Mouse (Mus musculus): ENCODE data around the gene 1700013G24Rik. TPM values are rescaled to one million over a fixed set of nuclear protein-coding genes. Genes with fewer than 3 reads are reported as not detected.

The 1700013G24Rik gene
- polyA plus RNA-seq (2012): not detected in 2 replicates

GRCm38 (mm10) chr4:137453234-137453767 is at the start of gene 1700013G24Rik:
Gene 1700013G24Rik (plus strand): TSS chr4:137453284.

DNA sequence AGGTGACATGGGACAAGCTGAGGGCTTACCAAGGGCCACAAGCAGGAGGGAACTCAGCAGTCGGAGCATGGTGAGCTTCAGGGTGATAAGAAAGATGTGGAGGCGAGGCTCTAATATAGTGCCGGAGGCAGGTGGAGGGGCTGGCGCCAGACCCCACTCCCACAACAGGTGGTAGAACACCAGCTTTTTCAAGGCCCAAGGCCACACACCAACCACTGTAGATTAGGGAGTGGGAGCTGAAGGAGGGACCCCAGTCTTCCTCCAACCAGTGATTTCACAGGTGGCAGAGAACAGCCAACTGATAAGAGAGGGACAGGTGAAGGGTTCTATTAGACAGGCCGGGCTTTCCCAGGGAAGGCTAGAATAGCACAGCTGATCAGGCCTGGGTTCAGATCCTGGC is 43.4 kb upstream of the 1700013G24Rik start, which contains the start of gene Cela3a:
TSS of gene Cela3a (minus strand) at position 101 of the 400 bp plus-strand sequence.

GRCm38 (mm10) chr4:137430502-137430901 is 22.6 kb upstream of the 1700013G24Rik start, which contains the start of gene Cela3b:
Gene Cela3b (minus strand): TSS chr4:137430540.

DNA sequence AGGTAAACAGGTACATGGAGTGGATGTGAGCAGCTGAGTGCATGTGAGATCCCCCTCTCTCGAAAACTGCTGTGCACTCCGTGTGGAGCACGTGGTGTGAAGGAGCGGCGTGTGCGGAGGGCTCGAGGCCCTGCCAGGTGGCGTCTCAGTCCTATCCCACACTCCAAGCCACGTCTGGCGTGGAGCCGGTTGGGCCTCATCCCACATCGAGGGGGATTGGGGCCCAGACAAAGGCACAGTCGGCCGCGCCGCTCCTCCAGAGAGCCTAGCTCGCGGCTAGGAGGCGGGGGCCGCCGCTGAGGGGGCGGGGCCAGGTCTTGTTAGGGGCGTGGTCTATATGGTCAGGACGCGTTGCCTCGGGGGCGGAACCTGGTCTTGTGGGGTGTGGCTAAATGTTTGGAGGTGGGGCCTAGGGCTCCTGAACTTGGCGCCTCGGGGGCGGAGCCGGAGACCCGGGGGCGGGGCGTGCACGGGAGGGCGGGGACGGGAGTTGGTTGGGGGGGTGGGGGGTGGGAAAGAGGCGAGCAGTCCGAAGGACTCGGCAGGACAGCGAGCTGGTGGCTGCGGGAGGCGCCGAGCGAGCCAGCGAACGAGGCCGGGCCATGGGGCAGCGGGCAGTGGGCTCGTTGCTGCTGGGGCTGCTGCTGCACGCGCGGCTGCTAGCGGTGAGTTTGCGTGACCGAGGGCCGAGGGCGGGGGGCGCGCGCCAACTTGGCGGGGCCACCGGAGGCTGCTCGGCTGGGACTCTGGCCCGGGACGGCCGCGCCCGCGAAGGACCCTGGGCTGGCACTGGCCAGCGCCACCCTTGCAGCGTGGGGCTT is 15.4 kb downstream of the 1700013G24Rik start, which contains the start of gene Hspg2:
TSS of gene Hspg2 (plus strand) at position 510 of the 821 bp plus-strand sequence.

Other genes with a start within 250 kb of the 1700013G24Rik start
- gene Wnt4, start 175.8 kb upstream of the 1700013G24Rik start, polyA plus RNA-seq (2012): not detected in 2 replicates
- gene Cdc42, start 95.6 kb upstream of the 1700013G24Rik start, polyA plus RNA-seq (2012): 22.7 and 28.1 TPM in 2 replicates
- gene Cela3a, start 43.5 kb upstream of the 1700013G24Rik start, polyA plus RNA-seq (2012): not detected in 2 replicates
- not detected in 2 replicates for gene Cela3b, start 22.7 kb upstream of the 1700013G24Rik start, polyA plus RNA-seq (2012)
- gene Hspg2, start 15.5 kb downstream of the 1700013G24Rik start, polyA plus RNA-seq (2012): 0.17 and 0.20 TPM in 2 replicates
- gene Ldlrad2, start 121.3 kb downstream of the 1700013G24Rik start, polyA plus RNA-seq (2012): not detected in 2 replicates
- 59.0 and 78.5 TPM in 2 replicates for gene Usp48, start 140.5 kb downstream of the 1700013G24Rik start, polyA plus RNA-seq (2012)
- gene Rap1gap, start 211.4 kb downstream of the 1700013G24Rik start, polyA plus RNA-seq (2012): 12.2 and 15.4 TPM in 2 replicates

All from megakaryocyte-erythroid progenitor cell, adult 5 weeks (primary cell).